Mouse (Mus musculus): Measurements from ENCODE around the gene Kansl1. TPM values are rescaled to one million over a fixed set of nuclear protein-coding genes. Genes with fewer than 3 reads are reported as not detected.

The Kansl1 gene
- polyA plus RNA-seq (2015; fragmentation: Nextera tagmentation; extraction: Ambion mirVana), result 21.6 and 21.9 TPM in 2 replicates

GRCm38 (mm10) chr11:104468751-104469268, at the start of gene Kansl1:
TSS of gene Kansl1 (minus strand) at chr11:104468861.
- peaks cover 3% of the 10 kb centered on the region; the same call in 1 of the 2 replicates for H3K36me3 ChIP-seq (ENCODE audit: control insufficient read depth, insufficient read depth, low read length)
- under 1% methylated on average over 53 of the region's 69 CpGs for WGBS

GRCm38 (mm10) chr11:104512436-104512835, 43.8 kb upstream of the Kansl1 start:
- Histone ChIP-seq H3K4me3 (ENCODE audit: low read length) (no peak overlapping the region), H3K36me3 (ENCODE audit: control insufficient read depth, insufficient read depth, low read length) (peaks cover 45% of the 10 kb centered on the region), H3K9me3 (ENCODE audit: control insufficient read depth, low read length) (no peaks in the 10 kb centered on the region), H3K27me3 (ENCODE audit: control insufficient read depth, insufficient read depth, low read depth, low read length) (no peaks in the 10 kb centered on the region), H3K27ac (ENCODE audit: low read length) (no peak overlapping the region), H3K9ac (ENCODE audit: low read length) (no peak overlapping the region), H3K4me2 (ENCODE audit: low read depth, low read length) (no peak overlapping the region), H3K4me1 (replicated peaks; ENCODE audit: control insufficient read depth, insufficient read depth, low read length) (no peaks in the 10 kb centered on the region)
- WGBS, result 84% methylated on average over 4 of the region's 4 CpGs
- ATAC-seq (ENCODE audit: low read depth), result no peak

More at GRCm38 (mm10) chr11:104468751-104469268, at the start of gene Kansl1:
- Histone ChIP-seq H3K27ac (ENCODE audit: low read length) (peak within 1 kb of the TSS; percentile 57), H3K4me1 (replicated peaks; ENCODE audit: control insufficient read depth, insufficient read depth, low read length) (peaks cover 7% of the 10 kb centered on the region), H3K9me3 (ENCODE audit: control insufficient read depth, low read length) (no peaks in the 10 kb centered on the region), H3K9ac (ENCODE audit: low read length) (peak within 1 kb of the TSS; percentile 97), H3K4me3 (ENCODE audit: low read length) (peak within 1 kb of the TSS; percentile 93), H3K4me2 (ENCODE audit: low read depth, low read length) (peak within 1 kb of the TSS; percentile 91), H3K27me3 (ENCODE audit: control insufficient read depth, insufficient read depth, low read depth, low read length) (no peaks in the 10 kb centered on the region)
- peak; percentile 86 for ATAC-seq (ENCODE audit: low read depth)

GRCm38 (mm10) chr11:104510606-104511005, 41.9 kb upstream of the Kansl1 start:
- Histone ChIP-seq H3K4me2 (ENCODE audit: low read depth, low read length) (no peak overlapping the region), H3K9me3 (ENCODE audit: control insufficient read depth, low read length) (no peaks in the 10 kb centered on the region), H3K4me3 (ENCODE audit: low read length) (no peak overlapping the region), H3K4me1 (replicated peaks; ENCODE audit: control insufficient read depth, insufficient read depth, low read length) (no peaks in the 10 kb centered on the region), H3K36me3 (ENCODE audit: control insufficient read depth, insufficient read depth, low read length) (peaks cover 43% of the 10 kb centered on the region), H3K27me3 (ENCODE audit: control insufficient read depth, insufficient read depth, low read depth, low read length) (no peaks in the 10 kb centered on the region), H3K9ac (ENCODE audit: low read length) (no peak overlapping the region), H3K27ac (ENCODE audit: low read length) (no peak overlapping the region)
- no peak for ATAC-seq (ENCODE audit: low read depth)
- WGBS, result 79% methylated on average over 2 of the region's 2 CpGs

GRCm38 (mm10) chr11:104508455-104508854, 39.8 kb upstream of the Kansl1 start:
- Histone ChIP-seq H3K4me3 (ENCODE audit: low read length) (no peak overlapping the region), H3K27me3 (ENCODE audit: control insufficient read depth, insufficient read depth, low read depth, low read length) (no peaks in the 10 kb centered on the region), H3K4me1 (replicated peaks; ENCODE audit: control insufficient read depth, insufficient read depth, low read length) (no peaks in the 10 kb centered on the region), H3K9ac (ENCODE audit: low read length) (no peak overlapping the region), H3K9me3 (ENCODE audit: control insufficient read depth, low read length) (no peaks in the 10 kb centered on the region), H3K27ac (ENCODE audit: low read length) (no peak overlapping the region), H3K36me3 (ENCODE audit: control insufficient read depth, insufficient read depth, low read length) (peaks cover 44% of the 10 kb centered on the region), H3K4me2 (ENCODE audit: low read depth, low read length) (no peak overlapping the region)
- 85% methylated on average over 4 of the region's 4 CpGs for WGBS
- no peak for ATAC-seq (ENCODE audit: low read depth)

GRCm38 (mm10) chr11:104488292-104488691, 19.6 kb upstream of the Kansl1 start:
- Histone ChIP-seq H3K4me1 (replicated peaks; ENCODE audit: control insufficient read depth, insufficient read depth, low read length) (no peaks in the 10 kb centered on the region), H3K9me3 (ENCODE audit: control insufficient read depth, low read length) (peaks cover 5% of the 10 kb centered on the region; the same call in 1 of the 2 replicates), H3K36me3 (ENCODE audit: control insufficient read depth, insufficient read depth, low read length) (no peaks in the 10 kb centered on the region), H3K4me2 (ENCODE audit: low read depth, low read length) (no peak overlapping the region), H3K27me3 (ENCODE audit: control insufficient read depth, insufficient read depth, low read depth, low read length) (no peaks in the 10 kb centered on the region), H3K9ac (ENCODE audit: low read length) (no peak overlapping the region), H3K4me3 (ENCODE audit: low read length) (no peak overlapping the region), H3K27ac (ENCODE audit: low read length) (no peak overlapping the region)
- WGBS, result 73% methylated on average over 3 of the region's 3 CpGs
- no peak for ATAC-seq (ENCODE audit: low read depth)

GRCm38 (mm10) chr11:104481971-104482370, 13.3 kb upstream of the Kansl1 start:
- WGBS, result 82% methylated on average over 8 of the region's 8 CpGs
- Histone ChIP-seq H3K4me1 (replicated peaks; ENCODE audit: control insufficient read depth, insufficient read depth, low read length) (no peaks in the 10 kb centered on the region), H3K36me3 (ENCODE audit: control insufficient read depth, insufficient read depth, low read length) (no peaks in the 10 kb centered on the region), H3K27ac (ENCODE audit: low read length) (no peak overlapping the region), H3K9ac (ENCODE audit: low read length) (no peak overlapping the region), H3K4me2 (ENCODE audit: low read depth, low read length) (no peak overlapping the region), H3K4me3 (ENCODE audit: low read length) (no peak overlapping the region), H3K27me3 (ENCODE audit: control insufficient read depth, insufficient read depth, low read depth, low read length) (no peaks in the 10 kb centered on the region), H3K9me3 (ENCODE audit: control insufficient read depth, low read length) (peaks cover 5% of the 10 kb centered on the region; the same call in 1 of the 2 replicates)
- ATAC-seq (ENCODE audit: low read depth), result no peak

- Histone ChIP-seq H3K4me3 (ENCODE audit: low read length) (no peak overlapping the region), H3K4me1 (replicated peaks; ENCODE audit: control insufficient read depth, insufficient read depth, low read length) (no peaks in the 10 kb centered on the region), H3K27me3 (ENCODE audit: control insufficient read depth, insufficient read depth, low read depth, low read length) (no peaks in the 10 kb centered on the region), H3K9ac (ENCODE audit: low read length) (no peak overlapping the region), H3K4me2 (ENCODE audit: low read depth, low read length) (no peak overlapping the region), H3K27ac (ENCODE audit: low read length) (no peak overlapping the region), H3K36me3 (ENCODE audit: control insufficient read depth, insufficient read depth, low read length) (no peaks in the 10 kb centered on the region), H3K9me3 (ENCODE audit: control insufficient read depth, low read length) (no peaks in the 10 kb centered on the region)
- no peak for ATAC-seq (ENCODE audit: low read depth)
- WGBS, result 64% methylated on average over 4 of the region's 4 CpGs
Observed at GRCm38 (mm10) chr11:104479505-104479904, 10.8 kb upstream of the Kansl1 start.

- Histone ChIP-seq H3K36me3 (ENCODE audit: control insufficient read depth, insufficient read depth, low read length) (peaks cover 3% of the 10 kb centered on the region; the same call in 1 of the 2 replicates), H3K4me2 (ENCODE audit: low read depth, low read length) (peak overlapping the region; percentile 91), H3K4me1 (replicated peaks; ENCODE audit: control insufficient read depth, insufficient read depth, low read length) (peaks cover 7% of the 10 kb centered on the region), H3K27ac (ENCODE audit: low read length) (peak overlapping the region; percentile 57; the same call in 1 of the 2 replicates), H3K9ac (ENCODE audit: low read length) (peak overlapping the region; percentile 97), H3K9me3 (ENCODE audit: control insufficient read depth, low read length) (no peaks in the 10 kb centered on the region), H3K27me3 (ENCODE audit: control insufficient read depth, insufficient read depth, low read depth, low read length) (no peaks in the 10 kb centered on the region), H3K4me3 (ENCODE audit: low read length) (peak overlapping the region; percentile 93)
- peak; percentile 100 for ATAC-seq (ENCODE audit: low read depth)
- 0% methylated on average over 9 of the region's 19 CpGs for WGBS
Observed at GRCm38 (mm10) chr11:104469371-104469835, 742 bp upstream of the Kansl1 start.

GRCm38 (mm10) chr11:104467698-104468097, 963 bp downstream of the Kansl1 start:
- H3K4me3 ChIP-seq (ENCODE audit: low read length), result no peak overlapping the region

More at GRCm38 (mm10) chr11:104467698-104468097, 963 bp downstream of the Kansl1 start:
- H3K4me2 ChIP-seq (ENCODE audit: low read depth, low read length), result no peak overlapping the region
- H3K27ac ChIP-seq (ENCODE audit: low read length), result no peak overlapping the region
- WGBS, result 69% methylated on average over 5 of the region's 5 CpGs
- no peak overlapping the region for H3K9ac ChIP-seq (ENCODE audit: low read length)
- peaks cover 7% of the 10 kb centered on the region for H3K4me1 ChIP-seq (replicated peaks; ENCODE audit: control insufficient read depth, insufficient read depth, low read length)
- H3K27me3 ChIP-seq (ENCODE audit: control insufficient read depth, insufficient read depth, low read depth, low read length), result no peaks in the 10 kb centered on the region
- peaks cover 6% of the 10 kb centered on the region; the same call in 1 of the 2 replicates for H3K36me3 ChIP-seq (ENCODE audit: control insufficient read depth, insufficient read depth, low read length)
- H3K9me3 ChIP-seq (ENCODE audit: control insufficient read depth, low read length), result no peaks in the 10 kb centered on the region
- ATAC-seq (ENCODE audit: low read depth), result no peak
